Mouse (Mus musculus) skeletal muscle tissue, postnatal 0 days (tissue): ENCODE measurements around the gene Snx10. TPM values are rescaled to one million over a fixed set of nuclear protein-coding genes. Genes with fewer than 3 reads are reported as not detected.

Source experiments
- microRNA-seq, 2 experiments: library from miRNA; unstranded; fragments of <30 nt; microRNA quantifications; one replicate each; pipeline ENCODE4; 2016
- polyA plus RNA-seq: library from polyadenylated mRNA; unstranded; fragments of >200 nt; fragmentation: Nextera tagmentation; extraction: Ambion mirVana; gene quantifications from 2 replicates; pipeline ENCODE4 v1.2.1, GENCODE M21; 2015

The Snx10 gene
- polyA plus RNA-seq: 5.2 and 6.8 TPM in 2 replicates

GRCm38 (mm10) chr6:51523807-51524320 lies at the start of gene Snx10:
Snx10 (plus strand) TSS chr6:51523901.

Small RNA genes within 50 kb of the gene (microRNA-seq; reads per million reads assigned to microRNA genes)
- gene Gm22914: 0 reads per million in 2 experiments

Other genes starting within 250 kb of the Snx10 start
- 0.05 and 0.46 TPM in 2 replicates for gene Nfe2l3, start 91.2 kb upstream of the Snx10 start, polyA plus RNA-seq
- gene Hnrnpa2b1, start 54.0 kb upstream of the Snx10 start, polyA plus RNA-seq: 685 and 782 TPM in 2 replicates
- gene Cbx3, start 53.5 kb upstream of the Snx10 start, polyA plus RNA-seq: 181 and 191 TPM in 2 replicates